Mouse (Mus musculus) left cerebral cortex, postnatal 4 days (tissue): Measurements from ENCODE around the gene Ppara. TPM values are rescaled to one million over a fixed set of nuclear protein-coding genes. Genes with fewer than 3 reads are reported as not detected.

Experiments used
- DNase-seq: peaks from one replicate; pipeline ENCODE4 v3.0.0-alpha.2; 2022
- intact Hi-C: fragments of 180-260 bp; cut with DNase I; formaldehyde crosslinking; loops from one replicate; pipeline ENCODE4 v1.15.1; 2025
- total RNA-seq, 2 experiments: library from RNA; stranded (reverse); gene quantifications; 2 replicates each; pipeline ENCODE4 v1.2.3; 2021

The Ppara gene
- total RNA-seq, 2 experiments from 2014 or later, result 1.0 to 1.8 TPM

DNA sequence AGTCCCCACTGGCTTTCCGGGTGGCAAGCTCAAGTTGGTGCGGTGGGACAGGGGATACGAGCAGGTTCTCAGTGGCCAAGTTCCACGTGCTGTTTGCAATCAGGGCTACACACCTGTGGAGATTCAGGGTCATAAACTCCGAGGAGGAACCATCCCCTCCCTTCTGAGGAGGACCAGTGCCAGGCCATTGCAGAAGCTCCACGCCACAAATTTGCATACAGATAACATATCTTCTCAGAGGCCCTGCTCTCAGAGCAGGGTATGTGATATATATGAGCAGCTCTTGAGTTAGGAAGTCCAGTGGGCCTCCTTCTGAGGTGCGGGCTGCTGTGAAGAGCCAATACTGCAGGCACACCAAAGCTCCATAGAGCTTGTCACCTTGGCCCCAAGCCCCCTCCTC, 15.8 kb upstream of the Ppara start:
- intact Hi-C loops, result loop anchor here (5.0 kb wide), 2 partner anchors 158 to 318 kb away; partner anchors contain the start of gene Trmu
- no peak for DNase-seq

GRCm38 (mm10) chr15:85720366-85720841, 14.4 kb upstream of the Ppara start:
- DNase-seq, result no peak
- intact Hi-C loops, result no loop called here

DNA sequence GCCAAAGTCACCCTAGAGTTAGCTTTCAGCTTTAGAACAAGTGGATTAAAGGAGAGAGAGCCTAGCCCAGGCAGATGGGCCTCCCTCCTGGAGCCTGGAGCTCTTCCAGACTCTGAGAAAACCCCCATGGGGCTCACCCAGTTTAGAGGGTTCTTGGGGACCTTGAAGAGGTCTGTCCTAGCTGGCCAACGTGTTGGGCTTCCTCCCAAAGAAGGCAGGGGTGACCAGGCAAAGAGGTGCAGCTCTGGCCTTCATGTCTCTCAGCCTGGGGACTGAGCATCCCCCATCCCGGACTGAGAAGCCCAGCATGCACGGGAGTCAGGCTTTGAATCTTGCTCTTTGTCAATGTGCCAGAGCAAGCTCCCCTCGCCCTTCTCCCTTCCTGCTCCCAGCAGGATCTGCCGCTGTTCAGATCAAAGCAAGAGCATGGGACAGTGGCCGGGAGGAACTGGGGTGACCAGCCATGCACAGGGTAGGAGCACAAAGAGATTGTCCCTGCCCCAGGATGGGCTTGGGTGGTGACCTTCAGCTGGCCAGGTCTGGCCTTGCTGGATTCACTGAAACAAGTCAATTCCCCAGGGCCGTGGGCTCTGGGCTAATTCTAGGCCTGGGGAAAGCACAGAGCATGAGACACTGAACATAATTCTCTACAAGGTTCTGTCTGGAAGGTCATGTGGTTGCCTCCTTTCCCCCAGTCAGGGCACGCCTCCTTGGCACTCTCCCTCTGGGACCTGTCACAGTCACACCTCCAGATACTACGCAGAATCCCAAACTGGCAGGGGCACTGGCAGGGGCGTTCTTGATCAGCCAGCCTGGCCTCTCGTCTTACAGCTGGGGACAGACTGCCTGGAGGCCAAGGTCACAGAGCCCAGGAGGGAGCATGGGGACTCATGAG, 10.3 kb upstream of the Ppara start:
- intact Hi-C loops, result no loop called here
- DNase-seq, result no peak

- intact Hi-C loops, result no loop called here
- DNase-seq, result no peak
Measured at GRCm38 (mm10) chr15:85728224-85728623, 6.6 kb upstream of the Ppara start.

DNA sequence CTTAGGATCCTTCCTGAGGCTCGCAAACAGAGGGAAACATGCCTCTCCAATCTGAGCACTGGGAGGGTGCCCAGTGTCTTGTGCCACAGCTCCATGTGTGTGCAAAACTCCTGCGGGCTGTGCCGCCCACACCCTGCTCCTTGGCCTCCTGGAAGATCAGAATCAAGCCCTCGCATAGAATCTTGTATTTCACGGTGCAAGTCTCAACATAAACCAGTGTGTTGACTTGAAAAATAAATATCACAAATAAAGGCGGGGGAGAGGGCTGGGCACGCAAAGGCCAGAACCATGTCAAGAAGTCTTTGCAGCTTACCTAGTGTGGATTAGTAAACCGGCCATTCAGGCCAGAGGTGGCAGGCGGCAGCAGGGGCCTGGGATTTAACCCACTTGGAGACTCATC, 5.5 kb upstream of the Ppara start:
- DNase-seq, result no peak
- intact Hi-C loops, result no loop called here

DNA sequence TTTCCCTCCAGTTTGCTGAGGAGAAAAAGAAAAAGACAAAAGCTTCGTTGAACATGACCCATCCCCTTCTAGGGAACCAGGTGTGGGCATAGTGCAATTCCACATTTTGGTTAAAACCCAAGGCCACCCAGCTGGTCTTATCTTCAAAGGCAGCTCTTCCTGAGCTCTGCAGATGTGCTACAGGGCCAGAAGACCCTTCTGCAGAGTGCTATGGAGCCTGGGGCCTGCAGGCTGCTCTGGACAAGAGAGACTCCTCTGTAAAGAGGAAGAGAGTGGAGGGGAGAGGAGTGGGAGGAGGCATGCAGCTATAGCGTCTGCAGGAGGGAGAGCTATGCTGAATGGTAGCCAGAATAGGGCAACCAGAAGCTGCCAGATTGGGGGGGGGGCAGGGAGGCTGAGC, 4.8 kb upstream of the Ppara start:
- intact Hi-C loops, result no loop called here
- DNase-seq, result no peak

GRCm38 (mm10) chr15:85731885-85732603, 2.7 kb upstream of the Ppara start:
- intact Hi-C loops, result no loop called here
- no peak for DNase-seq

- DNase-seq, result no peak
- intact Hi-C loops, result no loop called here
Measured at GRCm38 (mm10) chr15:85732604-85732968, 2.2 kb upstream of the Ppara start.

GRCm38 (mm10) chr15:85733686-85734085, 1.1 kb upstream of the Ppara start:
- intact Hi-C loops, result no loop called here
- no peak for DNase-seq

DNA sequence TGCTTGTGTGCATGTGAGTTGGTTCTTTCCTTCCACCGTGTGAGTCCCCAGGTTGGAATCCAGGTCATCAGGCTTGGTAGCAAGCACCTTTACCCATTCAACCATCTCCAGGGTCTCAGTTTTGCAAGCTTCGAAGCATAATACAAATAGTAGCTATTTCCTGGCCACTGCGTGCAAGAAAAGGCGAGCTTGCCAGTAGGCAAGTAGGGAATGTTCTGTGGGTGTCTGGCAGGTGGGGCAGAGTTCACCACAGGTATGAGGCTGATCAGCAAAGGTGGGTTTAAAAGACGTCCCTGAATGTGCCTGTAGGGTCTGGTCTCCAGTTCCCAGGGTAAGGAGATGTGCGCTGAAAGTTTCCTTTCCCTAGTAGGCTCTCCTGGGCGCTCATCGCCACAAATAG, 635 bp upstream of the Ppara start:
- DNase-seq, result no peak
- intact Hi-C loops, result no loop called here

GRCm38 (mm10) chr15:85735063-85735835, 466 bp downstream of the Ppara start:
- intact Hi-C loops, result no loop called here
- DNase-seq, result peak; percentile 89

DNA sequence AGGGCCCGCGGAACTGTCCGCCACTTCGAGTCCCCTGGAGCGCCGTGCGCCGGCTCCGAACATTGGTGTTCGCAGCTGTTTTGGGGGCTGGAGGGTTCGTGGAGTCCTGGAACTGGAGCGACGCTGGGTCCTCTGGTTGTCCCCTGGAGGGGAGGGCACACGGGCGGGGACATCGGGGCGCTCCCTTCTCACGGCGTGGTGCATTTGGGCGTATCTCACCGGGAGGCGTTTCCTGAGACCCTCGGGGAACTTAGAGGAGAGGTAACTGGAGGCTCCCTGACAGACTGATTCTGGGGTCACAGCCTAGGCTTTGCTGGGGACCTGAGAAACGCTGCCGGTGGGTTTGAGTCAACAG, 1.0 kb downstream of the Ppara start:
- no peak for DNase-seq
- intact Hi-C loops, result no loop called here

- intact Hi-C loops, result no loop called here
- no peak for DNase-seq
Measured at GRCm38 (mm10) chr15:85736506-85736905, 1.7 kb downstream of the Ppara start.

- intact Hi-C loops, result no loop called here
- no peak for DNase-seq
Measured at GRCm38 (mm10) chr15:85738416-85738815, 3.6 kb downstream of the Ppara start.

- DNase-seq, result no peak
- intact Hi-C loops, result no loop called here
Measured at GRCm38 (mm10) chr15:85738939-85739338, 4.2 kb downstream of the Ppara start.

GRCm38 (mm10) chr15:85742608-85743007, 7.8 kb downstream of the Ppara start:
- DNase-seq, result no peak
- intact Hi-C loops, result no loop called here

- intact Hi-C loops, result no loop called here
Measured at GRCm38 (mm10) chr15:85743946-85744345, 9.2 kb downstream of the Ppara start.

GRCm38 (mm10) chr15:85746178-85746577, 11.4 kb downstream of the Ppara start:
- intact Hi-C loops, result no loop called here
- DNase-seq, result no peak

More at GRCm38 (mm10) chr15:85743946-85744345, 9.2 kb downstream of the Ppara start:
- DNase-seq, result no peak

DNA sequence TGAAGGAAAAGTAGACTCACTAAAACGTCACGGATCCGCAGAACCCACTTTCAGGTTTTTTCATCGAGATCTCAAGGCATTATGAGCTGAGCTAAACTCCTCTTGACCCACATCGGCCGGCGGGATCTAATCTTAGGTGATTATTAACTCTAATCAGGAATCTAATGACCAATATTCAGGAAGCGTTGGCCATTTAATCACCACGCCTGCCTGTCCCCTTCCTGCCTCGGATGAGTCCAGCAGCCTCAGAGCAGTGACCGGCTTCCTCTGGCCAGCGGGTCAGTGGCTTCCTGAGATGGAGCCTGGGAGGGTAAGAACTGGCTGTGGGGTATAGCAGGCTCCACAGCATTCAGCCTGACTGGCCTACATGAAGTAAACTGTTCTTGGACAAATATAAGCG, 11.9 kb downstream of the Ppara start:
- intact Hi-C loops, result no loop called here

DNA sequence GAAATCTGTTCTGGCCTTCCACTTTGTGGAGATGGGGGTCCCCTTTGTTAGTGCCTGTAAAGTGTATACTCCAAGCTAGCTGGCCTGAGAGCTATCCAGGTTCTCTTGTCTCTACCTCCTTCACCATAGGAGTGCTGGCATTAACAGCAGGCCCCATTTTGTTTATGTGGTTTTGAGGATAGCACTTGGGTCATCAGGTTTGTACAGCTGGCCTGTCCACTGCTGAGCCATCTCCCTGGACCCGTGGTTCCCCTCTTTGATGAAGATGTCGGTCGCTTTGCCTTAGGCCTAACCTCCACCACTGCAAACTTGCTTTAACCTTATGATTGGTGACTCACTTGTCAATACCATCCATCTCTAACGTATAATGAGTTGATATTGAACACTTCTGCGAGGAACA, 13.2 kb downstream of the Ppara start:
- DNase-seq, result no peak
- intact Hi-C loops, result no loop called here

More for the DNA sequence above, 11.9 kb downstream of the Ppara start:
- no peak for DNase-seq

DNA sequence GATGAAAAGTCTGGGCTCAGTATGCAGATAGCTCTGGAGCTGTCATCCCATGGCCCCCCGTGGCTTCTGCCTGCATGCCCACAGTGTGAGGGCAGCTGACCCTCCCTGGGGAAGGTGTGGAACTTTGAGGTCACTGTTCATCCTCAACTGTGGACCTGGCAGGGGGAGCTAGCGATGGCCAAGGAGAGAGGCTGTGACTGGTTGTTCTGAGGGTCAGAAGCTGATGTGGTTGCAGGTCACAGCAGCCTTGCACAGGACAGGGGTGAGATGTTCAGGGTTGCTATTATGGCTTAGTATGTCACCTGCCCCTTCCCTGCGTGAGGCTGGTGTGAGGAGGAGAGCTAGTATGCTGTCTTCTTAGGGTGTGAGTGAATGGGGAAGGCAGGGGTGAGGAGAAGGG, 13.7 kb downstream of the Ppara start:
- intact Hi-C loops, result no loop called here
- DNase-seq, result no peak
